ENCODE assay signal across 8 mouse cellular contexts in the genomic region with DNA sequence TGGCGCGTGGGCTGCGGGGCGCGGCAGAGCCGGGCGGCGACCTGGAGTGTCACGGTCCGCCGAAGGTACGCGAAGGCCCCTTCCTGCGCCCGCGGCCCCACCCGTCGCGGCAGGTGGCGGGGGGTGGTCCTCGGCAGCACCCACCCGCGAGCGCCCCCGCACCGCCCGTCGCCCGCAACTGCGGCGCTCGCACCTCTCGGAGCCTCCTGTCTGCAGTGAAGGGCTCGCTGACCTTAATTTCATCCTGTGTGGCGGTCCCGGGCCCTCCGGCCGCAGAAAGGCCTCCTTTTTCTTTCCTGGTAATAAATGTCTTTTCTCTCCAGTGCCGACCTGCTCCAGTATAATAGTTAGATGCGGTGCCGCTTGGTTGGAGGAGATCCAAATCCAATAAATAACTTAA. TPM values are rescaled to one million over a fixed set of nuclear protein-coding genes. Genes with fewer than 3 reads are reported as not detected.
DNase-seq lines count a peak whose midpoint lies in the region; ATAC-seq and TF ChIP-seq lines count a peak whose summit lies in the region.

No protein-coding gene starts in this region.

- no peaks in the 10 kb centered on the region for H3K27me3 ChIP-seq in forebrain, embryonic 12.5 days
- no peaks in the 10 kb centered on the region for H3K27me3 ChIP-seq in hindbrain, embryonic 12.5 days

- under 1% methylated on average over 38 of the region's 41 CpGs for WGBS in forebrain, embryonic 12.5 days
- 0% methylated on average over 40 of the region's 41 CpGs for WGBS in hindbrain, embryonic 12.5 days

- H3K4me2 ChIP-seq in forebrain, embryonic 12.5 days = peak overlapping the region; percentile 72
- H3K4me2 ChIP-seq in hindbrain, embryonic 12.5 days (replicated peaks) = peak overlapping the region; percentile 63

- in situ Hi-C loops in ES-E14 (cut with MboI; ENCODE audit: low sequenced_read_pairs in 2 of 2, unreplicated experiment in 2 of 2) = no loop called here

- no peaks in the 10 kb centered on the region for H3K9me3 ChIP-seq in ES-E14 (ENCODE audit: control insufficient read depth, insufficient read depth, low read depth, low read length)
- H3K9me3 ChIP-seq in forebrain, embryonic 12.5 days = no peaks in the 10 kb centered on the region
- no peaks in the 10 kb centered on the region for H3K9me3 ChIP-seq in hindbrain, embryonic 12.5 days (replicated peaks)

- peak; percentile 47 for ATAC-seq in forebrain, embryonic 12.5 days (ENCODE audit: low FRiP score)
- ATAC-seq in hindbrain, embryonic 12.5 days (ENCODE audit: low FRiP score) = peak; percentile 51

- no peak for DNase-seq in ES-E14 (ENCODE audit: low read depth, low spot score)
- DNase-seq in adrenal gland, postnatal 25 days = peak; percentile 45
- DNase-seq in left cerebral cortex, adult 2 months (ENCODE audit: extremely low spot score in 1 of 2, low spot score in 2 of 2) = peak; percentile 60 to 62
- DNase-seq in lung, postnatal 4 days = peak; percentile 56 to 68
- DNase-seq in spleen, postnatal 10 days (ENCODE audit: low spot score in 2 of 2) = peak; percentile 18 to 46
- DNase-seq in Muller cell, postnatal 12 days (ENCODE audit: inconsistent ontology term) = no peak

- peaks cover 7% of the 10 kb centered on the region; the same call in 1 of the 2 replicates for H3K36me3 ChIP-seq in ES-E14 (ENCODE audit: control insufficient read depth, insufficient read depth, low read length, poor library complexity, severe bottlenecking)
- peaks cover 17% of the 10 kb centered on the region; the same call in 1 of the 2 replicates for H3K36me3 ChIP-seq in forebrain, embryonic 12.5 days (replicated peaks)
- peaks cover 17% of the 10 kb centered on the region; the same call in 1 of the 2 replicates for H3K36me3 ChIP-seq in hindbrain, embryonic 12.5 days

- H3K4me3 ChIP-seq in ES-E14 (ENCODE audit: insufficient read depth in 1 of 2, low read depth in 1 of 2, low read length in 2 of 2, poor library complexity in 1 of 2, severe bottlenecking in 1 of 2) = peak overlapping the region; percentile 83 to 97
- peak overlapping the region; percentile 98 for H3K4me3 ChIP-seq in forebrain, embryonic 12.5 days (replicated peaks)
- peak overlapping the region; percentile 89 for H3K4me3 ChIP-seq in hindbrain, embryonic 12.5 days
- H3K4me3 ChIP-seq in left cerebral cortex, adult 2 months = peak overlapping the region; percentile 96

- H3K27ac ChIP-seq in ES-E14 (ENCODE audit: insufficient read depth, low read depth, low read length, poor library complexity, severe bottlenecking) = peak overlapping the region; percentile 75; the same call in 1 of the 2 replicates
- peak overlapping the region; percentile 93 for H3K27ac ChIP-seq in forebrain, embryonic 12.5 days
- peak overlapping the region; percentile 91 for H3K27ac ChIP-seq in hindbrain, embryonic 12.5 days
- peak overlapping the region; percentile 100 for H3K27ac ChIP-seq in left cerebral cortex, adult 2 months

- H3K9ac ChIP-seq in ES-E14 (ENCODE audit: insufficient read depth, low read depth, low read length, poor library complexity, severe bottlenecking) = peak overlapping the region; percentile 95
- peak overlapping the region; percentile 96 for H3K9ac ChIP-seq in forebrain, embryonic 12.5 days
- peak overlapping the region; percentile 97 for H3K9ac ChIP-seq in hindbrain, embryonic 12.5 days

- H3K4me1 ChIP-seq in ES-E14 (ENCODE audit: control insufficient read depth in 2 of 2, insufficient read depth in 2 of 2, low read length in 2 of 2, poor library complexity in 1 of 2) = peaks cover 0 to 7% of the 10 kb centered on the region in 2 experiments; a peak in 3 of 4 replicates
- H3K4me1 ChIP-seq in forebrain, embryonic 12.5 days = peaks cover 50% of the 10 kb centered on the region
- peaks cover 48% of the 10 kb centered on the region for H3K4me1 ChIP-seq in hindbrain, embryonic 12.5 days

- intact Hi-C loops in left cerebral cortex, adult 2 months (cut with DNase I) = loop anchor here (1.0 to 5.0 kb wide), 2 partner anchors 31 to 156 kb away; partner anchors contain the start of genes Gle1 and Zer1

- TF ChIP-seq CTCF in left cerebral cortex, adult 2 months (IDR thresholded peaks at IDR 0.05) = no peak; the same call in none of the 2 replicates

TF ChIP-seq in ES-E14, 5 proteins besides CTCF, POLR2A, EP300 and RAD21:
- TF ChIP-seq ZNF384 (IDR thresholded peaks at IDR 0.05; ENCODE audit: low read depth, low read length) (no peak), MAFK (IDR thresholded peaks at IDR 0.05; ENCODE audit: insufficient read depth, low read depth, low read length) (no peak), CHD2 (IDR thresholded peaks at IDR 0.05; ENCODE audit: low read depth, low read length) (no peak), ZC3H11A (IDR thresholded peaks at IDR 0.05; ENCODE audit: borderline replicate concordance, low read depth, low read length) (no peak), HCFC1 (IDR thresholded peaks at IDR 0.05; ENCODE audit: borderline replicate concordance, insufficient read depth, low read length) (no peak)

RNA-seq across cellular contexts. Expression of gene Sptan1, which starts 0.5 kb away (rescaled TPM):
- 340 and 423 TPM in 2 replicates for total RNA-seq in ES-E14 (2012; rRNA removed)
- total RNA-seq in adrenal gland, postnatal 25 days (2021) = 206 and 225 TPM in 2 replicates
- polyA plus RNA-seq in forebrain, embryonic 12.5 days (2016; fragmentation: Nextera tagmentation; extraction: Ambion mirVana) = 160 and 173 TPM in 2 replicates
- polyA plus RNA-seq in hindbrain, embryonic 12.5 days (2016; fragmentation: Nextera tagmentation; extraction: Ambion mirVana) = 179 and 188 TPM in 2 replicates
- total RNA-seq in left cerebral cortex, adult 2 months (2021) = 100 to 1,000 TPM; 878 to 928 TPM

RNA-seq across cellular contexts. Expression of gene Gle1, which starts 30.7 kb away (rescaled TPM):
- 64.8 and 69.0 TPM in 2 replicates for total RNA-seq in ES-E14 (2012; rRNA removed)
- 39.1 and 41.9 TPM in 2 replicates for total RNA-seq in adrenal gland, postnatal 25 days (2021)
- 77.6 and 79.7 TPM in 2 replicates for polyA plus RNA-seq in forebrain, embryonic 12.5 days (2016; fragmentation: Nextera tagmentation; extraction: Ambion mirVana)
- polyA plus RNA-seq in hindbrain, embryonic 12.5 days (2016; fragmentation: Nextera tagmentation; extraction: Ambion mirVana) = 69.1 and 72.5 TPM in 2 replicates
- total RNA-seq in left cerebral cortex, adult 2 months (2021) = 10 to 100 TPM; 46.5 to 48.1 TPM

Comparison
In these comparisons a context has a peak if more than half of its experiments do, and no peak if none do; other contexts are left out.
1. DNase-seq: peak in adrenal gland, postnatal 25 days (single experiment), left cerebral cortex, adult 2 months (2 of 2), lung, postnatal 4 days (2 of 2) and spleen, postnatal 10 days (2 of 2); none in ES-E14 (single experiment) and Muller cell, postnatal 12 days (single experiment).
2. Peak in every context shown above with its lines, with median percentiles within 50 percentile points of each other: H3K27ac ChIP-seq, H3K4me3 ChIP-seq and H3K9ac ChIP-seq.